Mouse (Mus musculus) limb, embryonic 12.5 days (tissue): Measurements from ENCODE around the gene Gm20388. TPM values are rescaled to one million over a fixed set of nuclear protein-coding genes. Genes with fewer than 3 reads are reported as not detected.

Experiments used
- ATAC-seq: fragments of 200-750 bp; cut with Nextera tagmentation; 2 replicates; pipeline ENCODE4 v1.8.0; 2017; ENCODE audit warnings: low read depth, moderate TSS enrichment; ENCODE audit not compliant: insufficient number of reproducible peaks, insufficient read depth, low FRiP score, low TSS enrichment
- H3K27ac ChIP-seq: fragments of 300-500 bp; sonication (generic); 2 replicates; pipeline ENCODE4 v1.5.1; 2016; ENCODE audit warnings: mild to moderate bottlenecking, moderate library complexity
- H3K27me3 ChIP-seq: fragments of 300-500 bp; sonication (generic); 2 replicates; pipeline ENCODE4 v1.6.1; 2016; ENCODE audit warnings: mild to moderate bottlenecking, moderate library complexity
- H3K36me3 ChIP-seq: fragments of 300-500 bp; sonication (generic); 2 replicates; pipeline ENCODE4 v1.6.1; 2016; ENCODE audit warnings: mild to moderate bottlenecking, moderate library complexity
- H3K4me1 ChIP-seq: fragments of 300-500 bp; sonication (generic); replicated peaks from 2 replicates; pipeline ENCODE4 v1.6.1; 2016
- H3K4me2 ChIP-seq: fragments of 300-500 bp; sonication (generic); 2 replicates; pipeline ENCODE4 v1.6.1; 2016; ENCODE audit warnings: mild to moderate bottlenecking, moderate library complexity
- H3K4me3 ChIP-seq: fragments of 300-500 bp; sonication (generic); replicated peaks from 2 replicates; pipeline ENCODE4 v1.5.1; 2016; ENCODE audit warnings: mild to moderate bottlenecking
- H3K9ac ChIP-seq: fragments of 300-500 bp; sonication (generic); replicated peaks from 2 replicates; pipeline ENCODE4 v1.6.1; 2016; ENCODE audit warnings: mild to moderate bottlenecking, moderate library complexity
- H3K9me3 ChIP-seq: fragments of 300-500 bp; sonication (generic); 2 replicates; pipeline ENCODE4 v1.6.1; 2016; ENCODE audit warnings: mild to moderate bottlenecking, moderate library complexity
- WGBS: fragments of 180-500 bp; shearing (Covaris S2); methylation state at CpG from one replicate; pipeline ENCODE4 v1.1.7; 2016; 5-methylcytosine and 5-hydroxymethylcytosine counted together
- polyA plus RNA-seq: library from polyadenylated mRNA; unstranded; fragments of >200 nt; fragmentation: Nextera tagmentation; extraction: Ambion mirVana; gene quantifications from 2 replicates; pipeline ENCODE4 v1.2.1, GENCODE M21; 2016

The Gm20388 gene
- polyA plus RNA-seq, 1 experiment from 2014 or later, result not detected

- Histone ChIP-seq H3K4me2 (no peak overlapping the region), H3K36me3 (peaks cover 87% of the 10 kb centered on the region), H3K4me3 (no peak overlapping the region), H3K4me1 (no peaks in the 10 kb centered on the region), H3K9ac (no peak overlapping the region), H3K27ac (no peak overlapping the region), H3K27me3 (no peaks in the 10 kb centered on the region), H3K9me3 (no peaks in the 10 kb centered on the region)
- WGBS, result 81% methylated on average over 5 of the region's 5 CpGs
- ATAC-seq, result no peak
Measured at GRCm38 (mm10) chr8:124033400-124033799, 4122.8 kb downstream of the Gm20388 start.

- Histone ChIP-seq H3K9me3 (no peaks in the 10 kb centered on the region), H3K4me3 (no peak overlapping the region), H3K36me3 (peaks cover 89% of the 10 kb centered on the region), H3K9ac (no peak overlapping the region), H3K27me3 (no peaks in the 10 kb centered on the region), H3K4me1 (no peaks in the 10 kb centered on the region), H3K4me2 (no peak overlapping the region), H3K27ac (no peak overlapping the region)
- no peak for ATAC-seq
- 93% methylated on average over 7 of the region's 7 CpGs for WGBS
Measured at GRCm38 (mm10) chr8:124038121-124038520, 4127.5 kb downstream of the Gm20388 start.

GRCm38 (mm10) chr8:124039351-124039750, 4128.7 kb downstream of the Gm20388 start:
- no peak overlapping the region for H3K27ac ChIP-seq
- H3K4me1 ChIP-seq, result no peaks in the 10 kb centered on the region
- H3K4me2 ChIP-seq, result no peak overlapping the region
- H3K4me3 ChIP-seq, result no peak overlapping the region
- no peaks in the 10 kb centered on the region for H3K9me3 ChIP-seq
- no peak overlapping the region for H3K9ac ChIP-seq
- H3K36me3 ChIP-seq, result peaks cover 89% of the 10 kb centered on the region
- 69% methylated on average over 4 of the region's 4 CpGs for WGBS
- H3K27me3 ChIP-seq, result no peaks in the 10 kb centered on the region
- no peak for ATAC-seq

GRCm38 (mm10) chr8:124042201-124042600, 4131.6 kb downstream of the Gm20388 start:
- no peak overlapping the region for H3K4me2 ChIP-seq
- H3K9ac ChIP-seq, result no peak overlapping the region
- 62% methylated on average over 1 of the region's 1 CpGs for WGBS
- H3K4me1 ChIP-seq, result no peaks in the 10 kb centered on the region
- H3K27me3 ChIP-seq, result no peaks in the 10 kb centered on the region
- peaks cover 86% of the 10 kb centered on the region for H3K36me3 ChIP-seq
- H3K27ac ChIP-seq, result no peak overlapping the region
- ATAC-seq, result no peak
- no peaks in the 10 kb centered on the region for H3K9me3 ChIP-seq
- H3K4me3 ChIP-seq, result no peak overlapping the region

GRCm38 (mm10) chr8:124044421-124044820, 4133.8 kb downstream of the Gm20388 start:
- H3K27ac ChIP-seq, result no peak overlapping the region
- H3K27me3 ChIP-seq, result no peaks in the 10 kb centered on the region
- no peak for ATAC-seq
- no peak overlapping the region for H3K4me2 ChIP-seq
- WGBS, result 88% methylated on average over 5 of the region's 5 CpGs
- H3K36me3 ChIP-seq, result peaks cover 80% of the 10 kb centered on the region
- no peak overlapping the region for H3K4me3 ChIP-seq
- no peak overlapping the region for H3K9ac ChIP-seq
- no peaks in the 10 kb centered on the region for H3K9me3 ChIP-seq
- no peaks in the 10 kb centered on the region for H3K4me1 ChIP-seq

GRCm38 (mm10) chr8:124044931-124045330, 4134.3 kb downstream of the Gm20388 start:
- no peaks in the 10 kb centered on the region for H3K27me3 ChIP-seq
- no peaks in the 10 kb centered on the region for H3K4me1 ChIP-seq
- H3K4me2 ChIP-seq, result no peak overlapping the region
- H3K36me3 ChIP-seq, result peaks cover 74% of the 10 kb centered on the region
- no peaks in the 10 kb centered on the region for H3K9me3 ChIP-seq
- no peak for ATAC-seq
- H3K27ac ChIP-seq, result no peak overlapping the region
- no peak overlapping the region for H3K4me3 ChIP-seq
- 94% methylated on average over 12 of the region's 12 CpGs for WGBS
- no peak overlapping the region for H3K9ac ChIP-seq

GRCm38 (mm10) chr8:124045856-124046255, 4135.2 kb downstream of the Gm20388 start:
- Histone ChIP-seq H3K36me3 (peaks cover 67% of the 10 kb centered on the region), H3K4me3 (no peak overlapping the region), H3K27me3 (no peaks in the 10 kb centered on the region), H3K9ac (no peak overlapping the region), H3K27ac (no peak overlapping the region), H3K9me3 (no peaks in the 10 kb centered on the region), H3K4me2 (no peak overlapping the region), H3K4me1 (no peaks in the 10 kb centered on the region)
- no peak for ATAC-seq
- 92% methylated on average over 8 of the region's 8 CpGs for WGBS

GRCm38 (mm10) chr8:124052110-124052509, 4141.5 kb downstream of the Gm20388 start:
- Histone ChIP-seq H3K27ac (no peak overlapping the region), H3K27me3 (no peaks in the 10 kb centered on the region), H3K4me1 (no peaks in the 10 kb centered on the region), H3K4me3 (no peak overlapping the region), H3K9ac (no peak overlapping the region), H3K9me3 (no peaks in the 10 kb centered on the region), H3K36me3 (peaks cover 17% of the 10 kb centered on the region), H3K4me2 (no peak overlapping the region)
- 28% methylated on average over 3 of the region's 3 CpGs for WGBS
- 0 out of 2 replicates have a peak, but pooled peaks have one; percentile 47 for ATAC-seq

- WGBS, result 46% methylated on average over 4 of the region's 4 CpGs
Measured at GRCm38 (mm10) chr8:124052568-124052967, 4141.9 kb downstream of the Gm20388 start.

GRCm38 (mm10) chr8:124056832-124057655, 4146.4 kb downstream of the Gm20388 start:
- H3K9ac ChIP-seq, result no peak overlapping the region
- H3K4me3 ChIP-seq, result no peak overlapping the region
- 75% methylated on average over 11 of the region's 11 CpGs for WGBS
- H3K36me3 ChIP-seq, result no peaks in the 10 kb centered on the region
- no peak overlapping the region for H3K27ac ChIP-seq
- H3K27me3 ChIP-seq, result no peaks in the 10 kb centered on the region
- H3K4me1 ChIP-seq, result no peaks in the 10 kb centered on the region
- ATAC-seq, result no peak
- H3K9me3 ChIP-seq, result no peaks in the 10 kb centered on the region
- H3K4me2 ChIP-seq, result no peak overlapping the region

More at GRCm38 (mm10) chr8:124052568-124052967, 4141.9 kb downstream of the Gm20388 start:
- no peak for ATAC-seq
- H3K9me3 ChIP-seq, result no peaks in the 10 kb centered on the region
- H3K27me3 ChIP-seq, result no peaks in the 10 kb centered on the region
- no peak overlapping the region for H3K27ac ChIP-seq
- peaks cover 12% of the 10 kb centered on the region for H3K36me3 ChIP-seq
- H3K4me2 ChIP-seq, result no peak overlapping the region
- no peak overlapping the region for H3K9ac ChIP-seq
- H3K4me3 ChIP-seq, result no peak overlapping the region
- H3K4me1 ChIP-seq, result no peaks in the 10 kb centered on the region

- Histone ChIP-seq H3K4me2 (no peak overlapping the region), H3K36me3 (no peaks in the 10 kb centered on the region), H3K9ac (no peak overlapping the region), H3K9me3 (no peaks in the 10 kb centered on the region), H3K27me3 (no peaks in the 10 kb centered on the region), H3K4me1 (peaks cover 24% of the 10 kb centered on the region), H3K4me3 (no peak overlapping the region), H3K27ac (peak overlapping the region; percentile 57; the same call in 1 of the 2 replicates)
- ATAC-seq, result no peak; the same call in 1 of the 2 replicates
- 56% methylated on average over 4 of the region's 4 CpGs for WGBS
Measured at GRCm38 (mm10) chr8:124066325-124067058, 4155.9 kb downstream of the Gm20388 start.
